Mouse (Mus musculus) layer of hippocampus, postnatal 25 days (tissue): ENCODE data around the gene Gtf2a2. TPM values are rescaled to one million over a fixed set of nuclear protein-coding genes. Genes with fewer than 3 reads are reported as not detected.

Experiments
- DNase-seq, 2 experiments: peaks; one replicate each; pipeline ENCODE4 v3.0.0; 2022; ENCODE audit warnings: mixed read lengths in 2 of 2, low spot score in 1 of 2; ENCODE audit errors: extremely low spot score in 1 of 2
- total RNA-seq, 2 experiments: library from RNA; stranded (reverse); gene quantifications; 2 replicates each; pipeline ENCODE4 v1.2.3; 2021

Gtf2a2 gene
- total RNA-seq = 10 to 100 TPM; 48.4 to 69.2 TPM

GRCm38 (mm10) chr9:70012408-70012901, at the start of gene Gtf2a2:
Gtf2a2 (plus strand) TSS chr9:70012550.
- DNase-seq = peak; percentile 90

GRCm38 (mm10) chr9:69964370-69964769, 48.0 kb upstream of the Gtf2a2 start:
- DNase-seq = no peak

- no peak for DNase-seq
Measured at GRCm38 (mm10) chr9:69985526-69985925, 26.8 kb upstream of the Gtf2a2 start.

GRCm38 (mm10) chr9:69986063-69986462, 26.3 kb upstream of the Gtf2a2 start:
- no peak for DNase-seq

GRCm38 (mm10) chr9:69986571-69986970, 25.8 kb upstream of the Gtf2a2 start:
- no peak for DNase-seq

- peak in 1 of 2 experiments; percentile 69 for DNase-seq
Measured at GRCm38 (mm10) chr9:69987579-69987978, 24.8 kb upstream of the Gtf2a2 start.

- no peak for DNase-seq
Measured at GRCm38 (mm10) chr9:69988706-69989302, 23.5 kb upstream of the Gtf2a2 start.

GRCm38 (mm10) chr9:69989303-69990121, 22.8 kb upstream of the Gtf2a2 start, which contains the start of gene Bnip2:
Bnip2 (plus strand) TSS chr9:69989466.
- peak; percentile 88 to 93 for DNase-seq

GRCm38 (mm10) chr9:69990346-69990745, 22.0 kb upstream of the Gtf2a2 start:
- DNase-seq = no peak

- DNase-seq = no peak
Measured at GRCm38 (mm10) chr9:69992841-69993277, 19.5 kb upstream of the Gtf2a2 start.

GRCm38 (mm10) chr9:69993479-69993878, 18.9 kb upstream of the Gtf2a2 start:
- no peak for DNase-seq

- DNase-seq = no peak
Measured at GRCm38 (mm10) chr9:69994547-69994946, 17.8 kb upstream of the Gtf2a2 start.

- no peak for DNase-seq
Measured at GRCm38 (mm10) chr9:69999318-69999717, 13.0 kb upstream of the Gtf2a2 start.

GRCm38 (mm10) chr9:70003516-70003915, 8.8 kb upstream of the Gtf2a2 start:
- DNase-seq = no peak

GRCm38 (mm10) chr9:70006984-70007383, 5.4 kb upstream of the Gtf2a2 start:
- no peak for DNase-seq

GRCm38 (mm10) chr9:70007506-70008248, 4.7 kb upstream of the Gtf2a2 start:
- no peak for DNase-seq

- no peak for DNase-seq
Measured at GRCm38 (mm10) chr9:70009754-70010304, 2.5 kb upstream of the Gtf2a2 start.

GRCm38 (mm10) chr9:70010781-70011473, 1.4 kb upstream of the Gtf2a2 start:
- DNase-seq = no peak

- no peak for DNase-seq
Measured at GRCm38 (mm10) chr9:70011537-70012407, 578 bp upstream of the Gtf2a2 start.
